Mouse (Mus musculus) ES-CJ7 (cell line): ENCODE measurements around the gene Clec2l.

Experiments
- DNase-seq: peaks from one replicate; pipeline ENCODE4 v3.0.0; 2011; ENCODE audit warnings: low read depth, low spot score

Clec2l gene

GRCm38 (mm10) chr6:38715881-38716280 lies 53.0 kb downstream of the Clec2l start:
- no peak for DNase-seq

DNA sequence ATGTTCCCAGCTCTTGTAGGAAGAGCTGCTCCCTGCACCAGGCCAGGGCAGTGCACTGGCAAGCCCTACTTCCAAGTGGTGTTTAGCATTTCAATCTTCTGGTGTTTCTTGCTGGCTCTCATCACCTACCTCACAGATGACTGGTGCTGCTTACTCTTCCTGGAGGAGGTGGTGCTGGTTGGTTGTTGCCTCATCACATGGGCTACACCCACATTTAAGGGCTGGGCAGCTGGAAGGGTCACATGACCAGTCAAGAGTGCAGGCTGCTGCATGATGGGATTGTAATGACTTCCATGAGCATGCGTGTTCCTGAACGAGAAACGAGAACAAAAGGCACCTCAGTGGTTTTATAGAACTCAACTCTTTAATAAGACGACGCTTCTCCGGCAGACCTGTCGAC lies 55.8 kb downstream of the Clec2l start:
- no peak for DNase-seq

DNA sequence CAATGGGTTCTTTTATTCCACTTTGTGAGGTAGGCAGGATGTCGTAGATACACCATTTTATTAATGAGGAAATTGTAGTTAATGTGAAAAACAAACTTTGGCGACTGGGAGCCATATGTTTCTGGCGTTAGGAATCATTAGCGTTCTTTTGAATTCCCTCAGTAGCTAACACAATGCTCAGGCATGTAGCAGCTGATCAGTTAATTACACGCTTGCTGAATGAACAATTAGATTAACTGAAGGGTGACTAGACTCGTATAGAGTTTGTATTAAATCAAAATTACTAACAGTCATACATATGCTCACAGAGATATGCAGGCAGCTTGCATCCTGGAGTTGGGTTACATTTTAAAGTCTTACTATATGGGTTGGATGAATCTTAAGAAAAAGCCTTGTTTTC lies 56.4 kb downstream of the Clec2l start:
- DNase-seq = no peak

DNA sequence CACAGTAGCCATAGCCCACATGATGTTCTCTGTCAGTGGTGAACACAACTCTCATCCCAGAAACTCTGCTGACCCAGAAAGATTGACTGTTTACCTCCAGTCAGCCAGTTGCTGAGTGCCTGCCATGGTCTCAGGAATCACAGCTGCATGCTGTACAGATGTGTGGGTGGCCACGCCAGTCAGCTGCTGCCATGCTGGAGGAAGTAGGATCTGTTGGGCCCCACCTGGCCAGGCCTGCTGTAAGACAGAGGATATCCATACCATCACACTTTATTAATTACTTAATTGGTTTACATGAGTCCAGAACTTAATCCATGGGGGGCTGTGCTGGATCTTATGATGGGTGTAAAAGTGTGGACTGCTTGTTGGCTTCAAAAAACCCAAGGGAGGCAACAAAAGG lies 58.5 kb downstream of the Clec2l start:
- DNase-seq = no peak

DNA sequence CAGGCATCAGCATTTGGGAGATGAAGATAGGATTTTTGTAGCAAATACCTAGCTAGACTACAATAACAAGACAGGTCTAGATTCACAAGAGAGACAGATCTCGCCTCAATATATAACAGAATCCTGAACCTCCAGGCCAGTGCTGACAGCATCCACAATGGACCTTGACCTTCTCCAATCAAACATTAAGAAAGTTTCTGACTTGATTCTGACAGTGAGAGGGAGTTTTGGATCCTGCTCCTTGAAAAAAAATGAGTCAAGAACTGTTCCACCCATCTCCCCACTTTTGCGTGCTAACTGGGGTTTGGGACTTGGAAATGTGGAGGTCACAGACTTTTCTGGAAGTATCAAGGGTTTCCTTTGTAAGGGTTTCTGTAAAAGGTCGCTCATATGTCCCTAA lies 62.6 kb downstream of the Clec2l start:
- DNase-seq = no peak
